Mouse (Mus musculus) CD4-positive, CD25-positive, alpha-beta regulatory T cell, adult 4 months (primary cell): ENCODE data around the gene Btrc. TPM values are rescaled to one million over a fixed set of nuclear protein-coding genes. Genes with fewer than 3 reads are reported as not detected.

Experiments used
- ATAC-seq: one replicate; pipeline ENCODE4 v1.8.0; 2017
- polyA plus RNA-seq, 2 experiments: library from polyadenylated mRNA; unstranded; fragments of 100-300 nt; shearing (Covaris generic); gene quantifications; one replicate each; pipeline ENCODE4 v1.2.1; 2017

Gene Btrc
- polyA plus RNA-seq, 2 experiments from 2014 or later: 34.2 to 38.6 TPM

DNA sequence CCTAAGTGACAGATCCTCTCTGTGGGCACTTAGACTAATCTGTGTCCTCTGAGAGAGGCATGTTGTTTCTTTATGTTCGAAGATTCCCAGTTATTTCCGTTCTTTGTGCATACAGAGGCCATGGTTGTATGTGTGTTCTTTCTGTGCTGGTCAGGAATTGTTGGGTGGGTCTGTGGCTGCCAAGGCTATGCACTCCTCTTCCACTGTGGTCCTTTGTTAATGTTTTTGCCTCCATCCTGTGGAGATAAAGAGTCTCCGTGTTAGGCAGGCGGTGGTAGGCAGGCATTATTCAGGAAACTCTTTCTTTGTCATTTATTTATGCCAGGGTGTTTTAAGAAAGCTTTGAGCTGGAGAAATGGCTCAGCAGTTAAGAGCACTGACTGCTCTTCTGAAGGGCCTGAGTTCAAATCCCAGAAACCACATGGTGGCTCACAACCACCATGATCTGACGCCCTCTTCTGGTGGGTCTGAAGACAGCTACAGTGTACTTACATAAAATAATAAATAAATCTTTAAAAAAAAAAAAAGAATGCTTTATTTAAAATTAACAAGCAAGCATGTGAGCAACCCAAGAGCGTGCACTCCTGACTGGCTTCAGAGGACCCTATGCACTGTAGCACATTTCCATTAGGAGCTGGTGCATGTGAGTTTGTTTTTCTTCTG, 67.6 kb downstream of the Btrc start:
- no peak for ATAC-seq

DNA sequence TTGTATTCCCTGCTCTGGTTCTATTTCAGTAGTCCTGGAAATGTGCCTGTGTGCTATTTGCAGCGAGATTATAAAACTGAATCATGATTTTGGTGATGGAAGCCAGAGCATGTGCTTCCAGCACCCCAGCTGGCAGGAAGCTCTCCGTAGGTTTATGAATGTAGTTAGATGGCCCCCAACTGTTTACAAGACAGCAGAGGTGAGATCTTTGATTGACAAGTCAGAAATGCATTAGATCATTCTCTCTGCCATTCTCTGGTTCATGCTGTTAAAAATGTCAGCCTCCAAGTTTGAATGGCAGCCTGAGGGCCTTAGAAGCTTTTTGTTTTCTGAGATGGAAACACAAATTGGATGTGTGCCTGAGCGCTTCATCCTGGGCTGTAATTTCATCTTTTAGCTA, 68.8 kb downstream of the Btrc start:
- no peak for ATAC-seq

DNA sequence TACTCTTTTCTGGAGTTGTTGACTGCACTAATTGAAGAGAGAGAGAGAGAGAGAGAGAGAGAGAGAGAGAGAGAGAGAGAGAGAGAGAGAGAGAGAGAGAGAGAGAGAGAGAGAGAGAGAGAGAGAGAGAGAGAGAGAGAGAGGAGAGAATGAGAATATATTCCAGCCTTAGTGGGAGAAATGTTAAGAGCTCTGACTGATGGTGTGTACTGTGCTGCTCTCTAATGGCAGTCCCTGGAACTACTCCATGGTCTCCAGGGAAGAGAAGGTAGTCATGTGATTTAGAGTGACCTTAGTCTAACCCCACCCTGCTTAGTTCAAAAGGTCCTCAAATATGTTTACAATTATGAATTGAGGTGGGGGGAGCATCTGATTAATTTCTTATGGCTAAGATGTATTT, 72.5 kb downstream of the Btrc start:
- ATAC-seq: peak; percentile 70

DNA sequence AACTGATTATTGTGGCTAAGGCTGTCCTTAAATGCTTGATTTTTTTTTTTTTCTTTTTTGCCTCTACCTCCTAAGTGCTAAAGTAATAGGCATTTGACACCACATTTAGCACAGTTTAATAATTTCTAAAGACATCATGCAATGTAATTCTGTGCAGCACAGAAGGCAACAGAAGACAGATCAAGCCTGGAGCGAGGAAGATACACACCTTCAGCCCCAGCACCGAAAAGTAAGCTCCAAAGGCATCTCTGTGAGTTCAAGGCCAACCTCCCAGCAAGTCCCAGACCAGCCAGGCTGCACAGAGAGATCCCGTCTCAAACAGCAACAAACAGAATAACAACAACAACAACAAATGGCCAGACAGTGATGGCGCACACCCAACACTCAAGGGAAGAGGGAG, 73.6 kb downstream of the Btrc start:
- no peak for ATAC-seq

DNA sequence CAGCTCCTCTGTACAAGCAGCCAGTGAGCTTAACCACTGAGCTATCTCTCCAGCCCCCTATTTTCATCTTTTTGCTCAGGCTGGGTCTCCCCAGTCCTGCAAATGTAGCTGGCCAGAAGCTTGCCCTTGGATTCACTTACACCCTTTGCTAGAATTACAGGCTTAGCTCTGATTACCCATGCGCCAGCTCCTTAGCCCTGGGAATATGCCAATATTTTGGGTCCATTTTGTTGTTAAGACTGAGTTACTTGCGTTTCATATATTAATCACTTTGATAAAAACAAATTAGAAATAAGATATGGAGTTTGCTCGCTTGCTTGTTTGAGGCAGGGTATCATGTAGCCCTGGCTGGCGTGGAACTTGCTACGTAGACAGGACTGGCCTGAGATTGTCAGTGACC, 74.7 kb downstream of the Btrc start:
- no peak for ATAC-seq

DNA sequence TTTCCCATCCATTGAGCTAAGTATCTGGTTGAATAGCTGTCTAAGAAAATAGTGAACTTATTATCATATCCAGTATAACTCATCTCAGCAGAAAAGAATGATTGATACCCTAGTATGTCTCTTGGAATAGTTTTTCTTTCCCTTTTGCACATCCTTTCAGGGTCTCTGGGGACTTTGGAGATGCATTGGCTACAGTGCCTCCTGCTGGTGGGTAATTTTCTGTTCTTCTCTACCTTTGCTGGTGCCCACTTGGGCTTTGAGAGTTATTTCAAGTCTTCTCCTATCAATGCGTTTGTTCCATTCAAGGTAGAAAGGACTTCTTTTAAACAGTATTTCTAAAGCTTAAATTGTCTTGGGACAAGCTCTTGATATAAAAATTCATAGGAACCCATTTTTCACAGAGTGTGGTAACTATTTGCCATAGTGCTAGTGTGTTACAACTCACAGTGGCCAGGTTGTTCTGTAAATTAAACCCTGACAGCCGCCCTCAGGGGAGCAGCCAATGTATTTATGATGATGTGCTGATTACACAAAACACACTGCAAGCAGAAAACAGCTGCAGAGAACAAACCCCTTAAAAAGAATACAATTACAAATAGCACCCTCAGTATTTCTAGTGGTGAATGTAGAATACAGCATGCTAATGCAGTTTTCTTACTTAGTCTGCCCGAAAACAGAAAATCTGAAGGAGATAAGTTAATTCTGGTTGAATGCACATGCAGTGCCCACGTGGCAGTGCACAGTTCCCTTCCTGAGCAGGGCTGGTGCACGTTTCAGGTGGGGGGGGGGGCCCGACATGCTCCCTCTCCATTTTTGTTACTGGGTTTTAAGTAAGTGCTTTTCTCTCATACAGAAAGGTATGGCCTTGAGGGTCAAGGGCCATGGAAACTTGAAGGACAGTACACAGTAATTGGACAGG, 75.7 kb downstream of the Btrc start:
- no peak for ATAC-seq

DNA sequence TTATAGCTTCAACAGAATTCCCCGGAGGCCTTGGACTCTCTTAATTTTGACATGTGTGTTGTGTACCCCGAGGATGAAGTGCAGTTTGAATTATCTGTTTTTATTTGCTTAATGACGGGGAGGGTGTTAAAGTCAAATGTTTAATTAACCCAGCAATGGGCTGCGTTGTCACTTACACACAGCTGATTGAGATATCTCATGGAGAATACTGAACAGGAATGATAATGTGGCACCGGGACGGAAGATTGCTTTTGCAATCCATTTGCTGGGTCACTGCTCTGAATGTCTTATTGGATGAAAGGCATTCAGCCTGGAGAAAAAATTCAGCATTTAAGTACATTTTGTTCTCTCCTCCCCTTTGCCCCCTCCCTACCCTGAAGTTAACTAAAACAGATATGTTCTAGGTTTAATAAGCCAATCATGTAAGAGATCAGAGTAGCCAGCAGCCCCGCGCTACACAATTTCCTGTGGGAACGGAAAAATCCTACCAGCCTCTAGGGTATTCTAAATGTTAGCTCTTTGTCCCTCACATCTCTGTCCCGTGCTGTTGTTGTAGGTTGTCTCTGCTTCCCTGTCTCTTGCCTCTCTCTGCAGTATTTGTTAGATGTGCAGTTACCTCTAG, 77.1 kb downstream of the Btrc start:
- no peak for ATAC-seq

DNA sequence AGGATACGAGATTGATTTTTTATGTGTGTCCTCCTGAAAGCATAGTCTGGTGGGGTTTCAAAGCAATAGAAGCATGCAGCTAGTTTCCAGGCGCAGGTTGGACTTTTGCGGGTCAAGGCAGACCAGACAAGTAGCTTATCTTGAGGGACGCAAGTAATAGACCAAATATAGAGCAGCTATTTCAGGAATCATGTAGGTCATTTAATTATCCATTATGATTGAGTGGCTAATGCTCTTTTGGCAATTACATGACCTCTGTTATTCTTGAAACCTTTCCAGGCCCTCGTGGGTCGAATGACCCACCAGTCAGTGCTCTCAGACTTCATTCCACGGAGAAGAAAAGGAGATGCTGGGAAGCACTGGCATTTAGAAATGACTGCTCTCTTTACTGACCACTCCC, 78.2 kb downstream of the Btrc start:
- no peak for ATAC-seq

DNA sequence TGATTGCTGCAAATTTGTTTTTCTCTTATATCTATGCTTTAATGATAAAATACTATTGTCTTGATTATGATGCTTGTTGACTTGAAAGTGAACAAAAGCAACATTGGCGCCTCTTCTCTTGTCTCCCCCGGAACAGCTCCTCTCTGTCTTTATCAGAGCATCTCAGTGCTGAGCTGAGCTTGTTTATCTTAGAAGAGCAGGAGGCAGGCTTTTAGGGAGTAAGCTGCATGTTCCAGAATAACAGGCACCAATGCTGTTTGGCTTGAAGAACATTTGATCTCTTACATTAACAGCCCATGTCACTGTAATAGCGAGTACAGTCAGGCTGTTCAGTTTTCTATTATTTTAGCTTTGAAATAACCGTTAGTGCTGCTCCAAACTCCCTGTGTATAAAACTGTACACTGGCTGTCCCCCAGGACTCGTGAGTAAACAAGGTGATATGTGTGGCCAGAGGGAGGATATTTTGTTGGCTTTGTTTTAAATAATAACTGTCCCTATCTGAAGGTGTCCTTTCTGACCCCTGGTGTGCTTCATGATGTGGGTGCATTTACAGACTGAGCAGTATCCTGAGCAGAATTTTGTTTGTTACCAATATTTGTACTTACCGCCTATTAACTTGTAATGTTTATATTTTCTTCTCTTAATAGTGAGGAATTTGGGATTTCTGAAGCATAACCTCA, 81.9 kb downstream of the Btrc start:
- no peak for ATAC-seq

DNA sequence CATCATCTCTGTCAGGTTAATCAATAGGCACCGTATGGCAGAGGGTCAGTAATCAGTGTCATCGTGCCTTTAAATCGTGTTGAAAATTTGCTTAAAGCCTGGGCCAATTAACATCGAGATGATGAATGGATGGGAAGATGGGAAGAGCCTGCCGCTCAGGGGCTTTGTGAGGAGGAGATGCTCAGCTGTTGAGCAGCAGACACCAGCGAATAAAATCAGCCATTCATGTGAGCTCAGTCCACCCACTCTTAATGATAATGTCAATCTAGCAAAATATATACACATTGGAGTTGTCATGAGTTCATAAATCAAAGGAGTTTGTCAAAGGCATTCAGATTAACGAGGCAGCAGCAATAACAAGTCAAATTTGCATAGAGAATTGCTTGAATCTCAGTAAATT, 83.1 kb downstream of the Btrc start:
- ATAC-seq: no peak

DNA sequence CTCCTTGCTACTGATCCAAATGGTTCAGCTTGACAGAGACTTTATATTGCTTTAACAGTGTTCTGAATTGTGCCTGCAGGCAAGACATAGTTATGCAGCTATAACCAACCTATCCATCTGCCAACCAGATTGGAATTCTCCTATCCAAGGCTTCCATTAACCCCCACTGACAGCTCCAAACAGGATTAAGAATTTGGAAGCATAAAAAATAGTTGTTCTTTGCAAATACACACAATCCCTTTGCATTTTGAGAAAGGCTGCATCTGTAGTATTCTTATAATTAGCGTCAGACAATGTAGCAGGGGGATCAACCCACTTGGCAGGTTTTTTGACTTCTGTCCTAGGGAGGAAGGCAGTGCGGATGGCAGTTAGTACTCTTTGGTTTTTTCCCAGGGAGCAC, 83.7 kb downstream of the Btrc start:
- no peak for ATAC-seq

DNA sequence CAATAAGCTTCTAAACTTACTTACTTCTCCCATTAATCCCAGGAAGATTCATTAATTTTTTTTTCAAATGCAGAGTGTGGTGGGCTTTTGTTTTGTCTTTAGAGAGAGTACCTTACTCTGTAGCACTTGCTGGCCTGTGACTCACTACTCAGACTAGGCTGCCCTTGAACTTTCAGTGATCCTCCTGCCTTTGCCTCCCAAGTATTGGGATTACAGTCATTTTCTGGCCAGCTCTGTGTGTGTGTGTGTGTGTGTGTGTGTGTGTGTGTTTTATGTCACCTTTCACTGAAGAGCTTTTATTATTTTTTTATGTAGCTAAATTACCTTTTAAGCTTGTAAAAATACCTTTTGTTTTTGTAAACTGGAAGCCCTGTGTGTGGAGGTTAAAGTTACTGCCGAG, 84.4 kb downstream of the Btrc start:
- no peak for ATAC-seq

DNA sequence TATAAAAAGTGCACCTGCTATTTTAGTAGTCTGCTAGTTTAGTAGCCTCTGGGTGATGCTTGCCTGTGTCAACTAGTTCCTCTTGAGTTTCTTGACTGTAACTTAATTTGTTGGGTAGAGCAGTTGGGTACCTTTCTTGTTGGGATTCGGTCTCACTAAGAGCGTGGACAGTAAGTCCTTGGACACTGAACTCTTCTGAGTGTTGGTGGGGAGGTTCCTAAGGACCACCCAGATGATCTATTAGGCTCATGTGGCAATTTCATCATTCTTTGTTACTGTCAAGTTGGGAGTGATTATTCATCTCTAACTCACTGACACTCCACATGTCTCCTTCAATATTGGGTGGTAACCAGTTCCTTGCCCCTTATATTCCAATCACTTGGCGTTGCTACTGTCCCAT, 90.9 kb downstream of the Btrc start:
- ATAC-seq: no peak

DNA sequence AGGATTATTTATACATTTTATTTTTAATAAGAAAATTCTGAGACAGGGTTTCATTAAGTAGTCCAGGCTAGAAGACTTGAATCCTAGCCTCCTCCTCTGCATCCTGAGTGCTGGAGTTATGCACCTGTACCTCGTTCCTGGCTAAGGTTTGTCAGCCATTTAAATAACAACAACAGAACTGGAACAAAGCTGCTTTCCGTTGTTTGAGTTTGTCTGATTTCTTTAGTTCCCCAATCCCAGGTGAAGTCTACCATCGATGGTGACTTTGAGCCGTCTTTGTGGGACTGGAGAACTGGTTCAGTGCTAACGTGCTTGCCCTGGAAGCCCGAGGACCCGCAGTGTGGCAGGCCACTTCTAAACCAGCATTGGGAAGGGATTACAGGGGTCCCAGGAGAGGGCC, 93.4 kb downstream of the Btrc start:
- ATAC-seq: no peak

DNA sequence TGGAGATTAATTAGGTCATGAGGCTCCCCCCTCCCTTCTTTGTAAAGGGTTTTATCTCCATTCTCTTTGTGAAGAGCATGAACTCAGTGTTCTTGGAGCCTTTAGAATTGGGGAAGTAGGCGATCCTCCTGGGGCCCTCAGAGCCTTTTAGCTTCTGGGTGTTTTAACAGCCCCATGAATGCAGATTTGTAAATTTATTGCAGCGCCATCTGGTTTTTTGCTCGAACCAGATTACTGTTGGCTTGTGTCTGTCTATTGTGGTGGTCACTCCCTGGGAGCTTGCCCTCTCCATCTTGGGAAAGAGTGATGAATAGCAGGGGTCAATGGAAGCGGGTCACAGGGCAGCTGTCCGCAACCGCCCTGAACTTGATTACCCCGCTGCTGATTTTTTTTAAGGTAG, 95.2 kb downstream of the Btrc start:
- no peak for ATAC-seq

DNA sequence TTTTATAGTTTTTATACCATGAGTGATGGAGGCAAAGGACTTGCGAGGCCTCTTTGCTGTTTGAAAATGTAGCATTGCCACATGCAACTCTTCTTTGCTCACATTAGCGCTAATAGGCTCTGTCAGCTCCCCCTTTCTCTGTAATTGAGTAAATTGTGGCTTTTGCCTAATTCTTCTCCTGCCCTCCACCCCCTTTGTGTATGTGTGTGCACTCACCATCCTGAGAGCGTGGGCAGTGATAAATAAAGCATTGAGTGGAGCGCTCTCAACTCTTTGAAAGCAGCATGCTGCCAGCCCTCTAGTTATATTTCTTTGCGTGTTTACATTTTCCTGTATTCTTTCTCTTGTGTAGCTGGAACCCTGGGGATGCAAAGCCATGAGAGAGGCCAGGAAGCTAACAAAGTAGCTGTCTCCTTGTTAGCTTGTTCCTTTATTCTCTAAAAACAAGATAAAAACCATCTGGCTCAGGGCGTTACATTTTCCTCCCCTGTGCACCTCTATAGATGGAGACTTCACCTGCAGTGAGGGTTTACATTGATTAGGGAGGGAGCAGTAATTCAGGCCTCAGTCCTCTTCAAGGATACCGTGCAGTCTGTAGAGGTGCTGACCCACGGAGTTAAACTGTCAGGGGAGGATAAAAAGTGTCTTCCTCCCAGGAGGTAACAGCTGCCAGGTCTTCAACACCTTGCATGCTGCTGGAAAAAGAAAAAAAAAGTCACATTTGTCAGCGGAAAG, 96.6 kb downstream of the Btrc start:
- ATAC-seq: no peak

DNA sequence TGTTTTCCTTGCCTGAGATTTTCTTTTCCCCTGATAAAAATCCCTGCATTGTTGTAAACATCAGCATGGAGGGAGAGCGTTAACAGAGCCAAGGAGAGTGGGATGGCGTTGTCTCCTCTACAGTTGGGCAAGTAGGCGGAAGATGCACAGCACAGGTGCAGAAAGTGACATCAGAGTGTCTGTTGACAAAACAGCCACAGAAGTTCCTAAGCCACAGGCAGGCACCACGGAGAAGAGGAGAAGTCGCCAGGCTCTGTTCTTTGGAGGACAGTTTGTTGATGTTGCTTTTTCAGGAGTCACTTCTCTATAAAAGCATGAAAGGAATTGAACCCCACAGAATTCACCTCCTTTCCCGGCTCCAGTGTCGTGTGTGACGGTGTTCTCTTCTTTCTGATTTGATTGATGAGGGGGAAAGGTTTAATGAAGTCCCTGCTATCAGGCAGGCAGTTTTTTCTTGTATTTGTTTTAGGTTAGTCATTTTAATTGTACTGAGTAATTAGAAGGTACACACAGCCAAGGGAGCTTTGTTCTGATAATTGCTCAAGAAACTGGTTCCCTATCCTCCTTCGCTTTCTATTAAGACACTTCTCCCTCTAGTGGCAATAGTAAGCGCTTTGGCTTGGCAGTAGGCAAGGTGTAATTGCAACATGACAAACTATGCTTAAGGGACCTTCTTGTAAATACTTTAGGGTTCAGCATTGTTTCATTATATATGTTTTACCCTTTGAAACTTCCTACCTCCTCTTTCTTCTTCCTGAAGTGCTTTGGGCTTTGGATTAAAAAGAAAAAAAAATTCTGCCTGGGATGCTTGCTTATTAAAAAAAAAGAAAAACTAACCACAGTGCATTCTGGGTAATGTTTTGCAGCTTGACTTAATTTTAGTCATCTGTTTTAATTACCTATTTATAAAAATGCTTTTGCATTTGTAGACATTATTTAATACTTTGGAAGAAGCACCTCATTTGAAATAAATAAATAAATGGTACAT, 97.5 kb downstream of the Btrc start:
- ATAC-seq: no peak

DNA sequence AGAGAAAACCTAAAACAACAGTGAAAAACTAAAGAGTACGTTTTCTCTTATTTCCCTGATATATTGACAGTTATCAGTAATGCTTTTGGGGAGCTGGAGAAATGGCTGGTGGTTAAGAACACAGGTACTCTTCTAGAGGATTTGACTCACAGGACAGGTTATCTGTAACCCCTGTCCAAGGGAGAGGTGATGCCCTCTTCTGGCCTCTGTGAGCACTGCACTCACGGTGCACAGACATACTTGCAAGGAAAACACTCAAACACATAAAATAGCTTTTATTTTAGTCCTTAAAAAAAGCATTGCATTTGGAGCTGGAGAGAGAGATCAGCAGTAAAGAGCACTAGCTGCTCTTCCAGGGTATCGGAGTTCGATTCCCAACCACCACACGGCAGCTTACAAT, 106.2 kb downstream of the Btrc start:
- no peak for ATAC-seq

DNA sequence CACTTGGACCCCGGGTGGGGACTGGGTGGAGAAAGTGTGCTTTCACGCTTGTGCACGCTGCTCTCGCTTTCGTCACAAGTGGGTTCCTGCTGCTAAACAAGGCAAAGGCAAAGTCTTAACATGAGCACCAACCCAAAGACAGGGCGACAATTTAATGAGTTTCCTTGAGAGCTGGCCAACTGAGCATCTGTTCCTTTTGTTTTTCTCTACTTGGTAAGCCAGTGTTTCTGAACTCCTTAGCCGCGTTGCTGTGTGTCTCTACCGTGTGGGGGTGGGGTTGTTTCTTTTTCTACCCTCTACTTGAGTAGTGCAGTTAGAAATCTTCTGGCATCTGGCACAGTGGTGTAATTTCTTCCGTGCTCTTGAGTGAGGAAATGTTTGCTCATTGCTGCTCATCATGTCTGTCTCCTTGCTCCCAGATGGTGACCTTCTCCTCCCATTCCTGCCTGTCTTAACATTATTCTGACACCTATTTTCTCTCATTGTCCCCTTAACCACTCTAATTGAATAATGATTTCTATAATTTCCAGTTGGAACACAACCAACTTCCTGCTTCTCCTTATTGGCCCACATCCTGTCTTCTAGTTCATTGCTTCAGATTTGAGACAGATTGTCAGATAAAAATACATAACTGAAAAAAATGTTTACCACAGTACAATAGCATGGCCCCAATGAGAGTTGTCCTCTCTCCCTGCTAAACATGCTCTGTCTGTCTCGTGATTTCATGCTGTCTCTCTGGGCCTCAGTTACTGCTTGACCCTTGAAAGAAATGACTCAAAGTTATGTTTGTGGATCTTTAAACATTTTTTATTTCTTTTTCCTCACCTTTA, 109.4 kb downstream of the Btrc start:
- ATAC-seq: peak; percentile 83

DNA sequence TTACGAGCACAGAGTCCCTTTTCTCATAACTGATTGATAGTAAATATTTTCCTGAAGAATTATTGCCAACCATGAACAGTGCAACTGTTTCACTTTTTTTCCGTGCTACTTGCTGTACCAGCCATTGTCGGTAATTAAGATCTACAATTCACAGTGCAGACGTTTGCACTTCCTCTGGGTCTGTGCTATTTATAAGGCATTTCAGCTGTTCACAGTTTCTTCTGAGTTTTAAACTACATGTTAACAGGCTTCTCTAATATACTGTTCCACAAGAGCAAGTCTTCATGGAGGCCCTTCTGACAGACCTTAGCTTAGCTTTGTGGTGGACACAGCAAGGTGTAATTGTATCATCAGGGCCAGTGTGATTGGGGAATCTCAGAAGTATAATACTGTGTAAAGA, 111.2 kb downstream of the Btrc start:
- no peak for ATAC-seq
